Mouse (Mus musculus) embryonic facial prominence, embryonic 13.5 days (tissue): ENCODE measurements around the gene Dtnbp1. TPM values are rescaled to one million over a fixed set of nuclear protein-coding genes. Genes with fewer than 3 reads are reported as not detected.

Experiments
- ATAC-seq: fragments of 200-750 bp; cut with Nextera tagmentation; 2 replicates; pipeline ENCODE4 v1.8.0; 2017; ENCODE audit warnings: low read depth; ENCODE audit not compliant: insufficient number of reproducible peaks, insufficient read depth, low FRiP score, low TSS enrichment
- H3K27ac ChIP-seq: fragments of 300-500 bp; sonication (generic); 2 replicates; pipeline ENCODE4 v1.5.1; 2015; ENCODE audit warnings: moderate library complexity, mild to moderate bottlenecking, inconsistent platforms
- H3K27me3 ChIP-seq: fragments of 300-500 bp; sonication (generic); 2 replicates; pipeline ENCODE4 v1.6.1; 2015; ENCODE audit warnings: mild to moderate bottlenecking, inconsistent platforms
- H3K36me3 ChIP-seq: fragments of 300-500 bp; sonication (generic); 2 replicates; pipeline ENCODE4 v1.6.1; 2015; ENCODE audit warnings: mild to moderate bottlenecking, inconsistent platforms
- H3K4me1 ChIP-seq: fragments of 300-500 bp; sonication (generic); 2 replicates; pipeline ENCODE4 v1.6.1; 2015; ENCODE audit warnings: inconsistent platforms
- H3K4me2 ChIP-seq: fragments of 300-500 bp; sonication (generic); 2 replicates; pipeline ENCODE4 v1.6.1; 2015; ENCODE audit warnings: moderate library complexity, mild to moderate bottlenecking, inconsistent platforms
- H3K4me3 ChIP-seq: fragments of 300-500 bp; sonication (generic); 2 replicates; pipeline ENCODE4 v1.5.1; 2015; ENCODE audit warnings: mild to moderate bottlenecking, inconsistent platforms
- H3K9ac ChIP-seq: fragments of 300-500 bp; sonication (generic); 2 replicates; pipeline ENCODE4 v1.6.1; 2015; ENCODE audit warnings: mild to moderate bottlenecking, inconsistent platforms
- H3K9me3 ChIP-seq: fragments of 300-500 bp; sonication (generic); 2 replicates; pipeline ENCODE4 v1.6.1; 2016; ENCODE audit warnings: inconsistent platforms
- WGBS: fragments of 180-500 bp; shearing (Covaris S2); methylation state at CpG from one replicate; pipeline ENCODE4 v1.1.7; 2015; ENCODE audit warnings: mixed read lengths; 5-methylcytosine and 5-hydroxymethylcytosine counted together
- polyA plus RNA-seq: library from polyadenylated mRNA; unstranded; fragments of >200 nt; fragmentation: Nextera tagmentation; extraction: Ambion mirVana; gene quantifications from 2 replicates; pipeline ENCODE4 v1.2.1, GENCODE M21; 2015

The Dtnbp1 gene
- polyA plus RNA-seq, 1 experiment from 2014 or later, result 77.9 TPM

- 88% methylated on average over 2 of the region's 2 CpGs for WGBS
- ATAC-seq, result no peak
- Histone ChIP-seq H3K4me2 (no peak overlapping the region), H3K36me3 (peaks cover 5% of the 10 kb centered on the region; the same call in 1 of the 2 replicates), H3K9ac (no peak overlapping the region), H3K9me3 (no peaks in the 10 kb centered on the region), H3K27me3 (no peaks in the 10 kb centered on the region), H3K27ac (no peak overlapping the region), H3K4me1 (peaks cover 26% of the 10 kb centered on the region; the same call in 1 of the 2 replicates), H3K4me3 (no peak overlapping the region)
Measured at GRCm38 (mm10) chr13:44943618-44944017, 58.3 kb downstream of the Dtnbp1 start.

- Histone ChIP-seq H3K4me1 (peaks cover 10% of the 10 kb centered on the region; the same call in 1 of the 2 replicates), H3K9ac (no peak overlapping the region), H3K27me3 (no peaks in the 10 kb centered on the region), H3K4me3 (no peak overlapping the region), H3K27ac (0 out of 2 replicates have a peak overlapping the region, but pooled peaks have one; percentile 44), H3K4me2 (no peak overlapping the region), H3K9me3 (no peaks in the 10 kb centered on the region), H3K36me3 (peaks cover 5% of the 10 kb centered on the region; the same call in 1 of the 2 replicates)
- WGBS, result 62% methylated on average over 8 of the region's 8 CpGs
- no peak for ATAC-seq
Measured at GRCm38 (mm10) chr13:44939326-44940035, 62.5 kb downstream of the Dtnbp1 start.

GRCm38 (mm10) chr13:44937681-44938080, 64.3 kb downstream of the Dtnbp1 start:
- WGBS, result 89% methylated on average over 3 of the region's 3 CpGs
- Histone ChIP-seq H3K27ac (no peak overlapping the region), H3K4me3 (no peak overlapping the region), H3K4me1 (peaks cover 10% of the 10 kb centered on the region; the same call in 1 of the 2 replicates), H3K36me3 (no peaks in the 10 kb centered on the region), H3K27me3 (no peaks in the 10 kb centered on the region), H3K9me3 (no peaks in the 10 kb centered on the region), H3K9ac (no peak overlapping the region), H3K4me2 (no peak overlapping the region)
- no peak for ATAC-seq

GRCm38 (mm10) chr13:44933575-44933974, 68.4 kb downstream of the Dtnbp1 start:
- Histone ChIP-seq H3K27me3 (no peaks in the 10 kb centered on the region), H3K27ac (no peak overlapping the region), H3K4me3 (no peak overlapping the region), H3K9me3 (no peaks in the 10 kb centered on the region), H3K4me1 (no peaks in the 10 kb centered on the region), H3K4me2 (no peak overlapping the region), H3K9ac (no peak overlapping the region), H3K36me3 (peaks cover 10% of the 10 kb centered on the region)
- 70% methylated on average over 7 of the region's 7 CpGs for WGBS
- ATAC-seq, result no peak

- WGBS, result 79% methylated on average over 18 of the region's 18 CpGs
- H3K36me3 ChIP-seq, result peaks cover 10% of the 10 kb centered on the region
- no peak overlapping the region for H3K4me2 ChIP-seq
Measured at GRCm38 (mm10) chr13:44932307-44933264, 69.4 kb downstream of the Dtnbp1 start.

GRCm38 (mm10) chr13:44926311-44926710, 75.6 kb downstream of the Dtnbp1 start:
- Histone ChIP-seq H3K4me2 (no peak overlapping the region), H3K27me3 (no peaks in the 10 kb centered on the region), H3K9ac (no peak overlapping the region), H3K36me3 (peaks cover 64% of the 10 kb centered on the region), H3K27ac (no peak overlapping the region), H3K4me3 (no peak overlapping the region), H3K9me3 (no peaks in the 10 kb centered on the region), H3K4me1 (no peaks in the 10 kb centered on the region)
- no peak for ATAC-seq
- WGBS, result 76% methylated on average over 2 of the region's 2 CpGs

More at GRCm38 (mm10) chr13:44932307-44933264, 69.4 kb downstream of the Dtnbp1 start:
- no peak for ATAC-seq
- Histone ChIP-seq H3K27ac (no peak overlapping the region), H3K9ac (no peak overlapping the region), H3K4me1 (no peaks in the 10 kb centered on the region), H3K9me3 (no peaks in the 10 kb centered on the region), H3K27me3 (no peaks in the 10 kb centered on the region), H3K4me3 (no peak overlapping the region)

GRCm38 (mm10) chr13:44925173-44925572, 76.8 kb downstream of the Dtnbp1 start:
- H3K4me1 ChIP-seq, result no peaks in the 10 kb centered on the region
- ATAC-seq, result no peak
- H3K27me3 ChIP-seq, result no peaks in the 10 kb centered on the region
- 93% methylated on average over 2 of the region's 2 CpGs for WGBS
- no peaks in the 10 kb centered on the region for H3K9me3 ChIP-seq
- no peak overlapping the region for H3K4me2 ChIP-seq
- peaks cover 68% of the 10 kb centered on the region for H3K36me3 ChIP-seq
- H3K4me3 ChIP-seq, result no peak overlapping the region
- H3K27ac ChIP-seq, result no peak overlapping the region
- no peak overlapping the region for H3K9ac ChIP-seq

GRCm38 (mm10) chr13:44924042-44924441, 77.9 kb downstream of the Dtnbp1 start:
- WGBS, result 94% methylated on average over 3 of the region's 3 CpGs
- H3K4me1 ChIP-seq, result no peaks in the 10 kb centered on the region
- no peak overlapping the region for H3K27ac ChIP-seq
- no peak overlapping the region for H3K9ac ChIP-seq
- H3K36me3 ChIP-seq, result peaks cover 78% of the 10 kb centered on the region
- H3K9me3 ChIP-seq, result no peaks in the 10 kb centered on the region
- no peak overlapping the region for H3K4me2 ChIP-seq
- ATAC-seq, result no peak
- no peaks in the 10 kb centered on the region for H3K27me3 ChIP-seq
- no peak overlapping the region for H3K4me3 ChIP-seq

GRCm38 (mm10) chr13:44921721-44922120, 80.2 kb downstream of the Dtnbp1 start:
- 89% methylated on average over 5 of the region's 5 CpGs for WGBS
- Histone ChIP-seq H3K27me3 (no peaks in the 10 kb centered on the region), H3K9me3 (no peaks in the 10 kb centered on the region), H3K9ac (no peak overlapping the region), H3K36me3 (peaks cover 93% of the 10 kb centered on the region), H3K4me3 (no peak overlapping the region), H3K4me1 (no peaks in the 10 kb centered on the region), H3K4me2 (no peak overlapping the region), H3K27ac (no peak overlapping the region)
- ATAC-seq, result no peak

- Histone ChIP-seq H3K9me3 (no peaks in the 10 kb centered on the region), H3K4me2 (no peak overlapping the region), H3K27ac (no peak overlapping the region), H3K4me1 (no peaks in the 10 kb centered on the region), H3K9ac (no peak overlapping the region), H3K27me3 (no peaks in the 10 kb centered on the region), H3K36me3 (peaks cover 99% of the 10 kb centered on the region), H3K4me3 (no peak overlapping the region)
- no peak for ATAC-seq
- WGBS, result 84% methylated on average over 10 of the region's 10 CpGs
Measured at GRCm38 (mm10) chr13:44921095-44921494, 80.9 kb downstream of the Dtnbp1 start.

- ATAC-seq, result no peak
- over 99% methylated on average over 2 of the region's 2 CpGs for WGBS
- Histone ChIP-seq H3K36me3 (peaks cover 99% of the 10 kb centered on the region), H3K9ac (no peak overlapping the region), H3K27me3 (no peaks in the 10 kb centered on the region), H3K4me3 (no peak overlapping the region), H3K4me2 (no peak overlapping the region), H3K9me3 (no peaks in the 10 kb centered on the region), H3K4me1 (peaks cover 3% of the 10 kb centered on the region; the same call in 1 of the 2 replicates), H3K27ac (no peak overlapping the region)
Measured at GRCm38 (mm10) chr13:44918269-44918668, 83.7 kb downstream of the Dtnbp1 start.
